Mouse (Mus musculus): ENCODE results near the gene Egflam.

- TF ChIP-seq GATA1 (IDR thresholded peaks at IDR 0.05; ENCODE audit: borderline replicate concordance, low read length) (no peak), FLI1 (IDR thresholded peaks at IDR 0.05; ENCODE audit: low read length) (no peak)
These were observed 110.3 kb downstream of the Egflam start for GRCm38 (mm10) chr15:7287911-7288310.
